Mouse (Mus musculus): ENCODE measurements at regions not wholly inside any gene's neighbourhood (a gene's known extent, or its start where the extent isn't known, plus 50 kb on each side); places are given as distances from the start of the nearest gene placed in this dataset.

GRCm38 (mm10) chr3:101708821-101709220, 104.3 kb upstream of the Atp1a1 start:
- H3K27me3 ChIP-seq (ENCODE audit: control insufficient read depth, insufficient read depth, low read length) = no peaks in the 10 kb centered on the region
- peak overlapping the region; percentile 63 to 78 for H3K27ac ChIP-seq (replicated peaks in 1 of 2; ENCODE audit: control insufficient read depth in 1 of 2, insufficient read depth in 1 of 2, low read depth in 2 of 2, low read length in 2 of 2)
- ATAC-seq (ENCODE audit: insufficient number of reproducible peaks, insufficient read depth, low FRiP score, low read depth) = no peak
- peaks cover 57 to 75% of the 10 kb centered on the region in 2 experiments for H3K4me1 ChIP-seq (ENCODE audit: control insufficient read depth in 2 of 2, insufficient read depth in 2 of 2, low read length in 2 of 2)
- WGBS = 73% methylated on average over 8 of the region's 8 CpGs
- H3K36me3 ChIP-seq (ENCODE audit: control insufficient read depth, insufficient read depth, low read length) = no peaks in the 10 kb centered on the region
- no peaks in the 10 kb centered on the region for H3K9me3 ChIP-seq (ENCODE audit: control insufficient read depth, low read length)
- H3K9ac ChIP-seq (ENCODE audit: low read length) = 0 out of 2 replicates have a peak overlapping the region, but pooled peaks have one; percentile 27
- H3K4me3 ChIP-seq (ENCODE audit: control insufficient read depth in 1 of 2, insufficient read depth in 1 of 2, low read depth in 1 of 2, low read length in 2 of 2) = no peak overlapping the region
- H3K4me2 ChIP-seq (ENCODE audit: low read length) = no peak overlapping the region

- peak overlapping the region; percentile 58 for H3K9ac ChIP-seq (ENCODE audit: low read length)
- no peak overlapping the region for H3K4me3 ChIP-seq (ENCODE audit: control insufficient read depth in 1 of 2, insufficient read depth in 1 of 2, low read depth in 1 of 2, low read length in 2 of 2)
- H3K4me2 ChIP-seq (ENCODE audit: low read length) = peak overlapping the region; percentile 6
- H3K36me3 ChIP-seq (ENCODE audit: control insufficient read depth, insufficient read depth, low read length) = no peaks in the 10 kb centered on the region
- peaks cover 48 to 66% of the 10 kb centered on the region in 2 experiments for H3K4me1 ChIP-seq (ENCODE audit: control insufficient read depth in 2 of 2, insufficient read depth in 2 of 2, low read length in 2 of 2)
- ATAC-seq (ENCODE audit: insufficient number of reproducible peaks, insufficient read depth, low FRiP score, low read depth) = peak; percentile 49; the same call in 1 of the 2 replicates
- WGBS = 14% methylated on average over 9 of the region's 9 CpGs
- no peaks in the 10 kb centered on the region for H3K27me3 ChIP-seq (ENCODE audit: control insufficient read depth, insufficient read depth, low read length)
- peak overlapping the region; percentile 87 to 92 for H3K27ac ChIP-seq (replicated peaks in 1 of 2; ENCODE audit: control insufficient read depth in 1 of 2, insufficient read depth in 1 of 2, low read depth in 2 of 2, low read length in 2 of 2)
- no peaks in the 10 kb centered on the region for H3K9me3 ChIP-seq (ENCODE audit: control insufficient read depth, low read length)
Measured at GRCm38 (mm10) chr3:101704919-101705318, 100.4 kb upstream of the Atp1a1 start.

GRCm38 (mm10) chr3:101704326-101704725, 99.8 kb upstream of the Atp1a1 start:
- Histone ChIP-seq H3K4me2 (ENCODE audit: low read length) (no peak overlapping the region), H3K9me3 (ENCODE audit: control insufficient read depth, low read length) (no peaks in the 10 kb centered on the region), H3K4me1 (ENCODE audit: control insufficient read depth in 2 of 2, insufficient read depth in 2 of 2, low read length in 2 of 2) (peaks cover 44 to 62% of the 10 kb centered on the region in 2 experiments), H3K36me3 (ENCODE audit: control insufficient read depth, insufficient read depth, low read length) (no peaks in the 10 kb centered on the region), H3K27me3 (ENCODE audit: control insufficient read depth, insufficient read depth, low read length) (no peaks in the 10 kb centered on the region), H3K27ac (replicated peaks in 1 of 2; ENCODE audit: control insufficient read depth in 1 of 2, insufficient read depth in 1 of 2, low read depth in 2 of 2, low read length in 2 of 2) (peak overlapping the region; percentile 47 to 92), H3K4me3 (ENCODE audit: control insufficient read depth in 1 of 2, insufficient read depth in 1 of 2, low read depth in 1 of 2, low read length in 2 of 2) (no peak overlapping the region), H3K9ac (ENCODE audit: low read length) (no peak overlapping the region)
- ATAC-seq (ENCODE audit: insufficient number of reproducible peaks, insufficient read depth, low FRiP score, low read depth) = no peak
- WGBS = 83% methylated on average over 5 of the region's 5 CpGs

GRCm38 (mm10) chr3:101701763-101702173, 97.3 kb upstream of the Atp1a1 start:
- H3K27ac ChIP-seq (replicated peaks in 1 of 2; ENCODE audit: control insufficient read depth in 1 of 2, insufficient read depth in 1 of 2, low read depth in 2 of 2, low read length in 2 of 2) = peak overlapping the region; percentile 74 to 82
- no peaks in the 10 kb centered on the region for H3K36me3 ChIP-seq (ENCODE audit: control insufficient read depth, insufficient read depth, low read length)
- no peak overlapping the region for H3K4me2 ChIP-seq (ENCODE audit: low read length)
- no peaks in the 10 kb centered on the region for H3K27me3 ChIP-seq (ENCODE audit: control insufficient read depth, insufficient read depth, low read length)
- ATAC-seq (ENCODE audit: insufficient number of reproducible peaks, insufficient read depth, low FRiP score, low read depth) = no peak
- WGBS = 46% methylated on average over 1 of the region's 1 CpGs
- peaks cover 39 to 52% of the 10 kb centered on the region in 2 experiments for H3K4me1 ChIP-seq (ENCODE audit: control insufficient read depth in 2 of 2, insufficient read depth in 2 of 2, low read length in 2 of 2)
- no peak overlapping the region for H3K9ac ChIP-seq (ENCODE audit: low read length)
- no peak overlapping the region for H3K4me3 ChIP-seq (ENCODE audit: control insufficient read depth in 1 of 2, insufficient read depth in 1 of 2, low read depth in 1 of 2, low read length in 2 of 2)
- H3K9me3 ChIP-seq (ENCODE audit: control insufficient read depth, low read length) = 0 out of 2 replicates have a peak, but pooled peaks cover 3% of the 10 kb centered on the region

GRCm38 (mm10) chr3:101700974-101701610, 96.6 kb upstream of the Atp1a1 start:
- Histone ChIP-seq H3K4me3 (ENCODE audit: control insufficient read depth in 1 of 2, insufficient read depth in 1 of 2, low read depth in 1 of 2, low read length in 2 of 2) (no peak overlapping the region), H3K4me2 (ENCODE audit: low read length) (peak overlapping the region; percentile 18; the same call in 1 of the 2 replicates), H3K4me1 (ENCODE audit: control insufficient read depth in 2 of 2, insufficient read depth in 2 of 2, low read length in 2 of 2) (peaks cover 39 to 52% of the 10 kb centered on the region in 2 experiments), H3K27me3 (ENCODE audit: control insufficient read depth, insufficient read depth, low read length) (no peaks in the 10 kb centered on the region), H3K27ac (replicated peaks in 1 of 2; ENCODE audit: control insufficient read depth in 1 of 2, insufficient read depth in 1 of 2, low read depth in 2 of 2, low read length in 2 of 2) (peak overlapping the region; percentile 74 to 82), H3K9ac (ENCODE audit: low read length) (peak overlapping the region; percentile 55), H3K36me3 (ENCODE audit: control insufficient read depth, insufficient read depth, low read length) (no peaks in the 10 kb centered on the region), H3K9me3 (ENCODE audit: control insufficient read depth, low read length) (0 out of 2 replicates have a peak, but pooled peaks cover 4% of the 10 kb centered on the region)
- ATAC-seq (ENCODE audit: insufficient number of reproducible peaks, insufficient read depth, low FRiP score, low read depth) = peak; percentile 44; the same call in 1 of the 2 replicates
- 24% methylated on average over 10 of the region's 10 CpGs for WGBS

GRCm38 (mm10) chr3:101699929-101700681, 95.6 kb upstream of the Atp1a1 start:
- 62% methylated on average over 12 of the region's 12 CpGs for WGBS
- Histone ChIP-seq H3K9me3 (ENCODE audit: control insufficient read depth, low read length) (0 out of 2 replicates have a peak, but pooled peaks cover 4% of the 10 kb centered on the region), H3K27me3 (ENCODE audit: control insufficient read depth, insufficient read depth, low read length) (no peaks in the 10 kb centered on the region), H3K4me3 (ENCODE audit: control insufficient read depth in 1 of 2, insufficient read depth in 1 of 2, low read depth in 1 of 2, low read length in 2 of 2) (no peak overlapping the region), H3K4me2 (ENCODE audit: low read length) (no peak overlapping the region), H3K9ac (ENCODE audit: low read length) (peak overlapping the region; percentile 55), H3K4me1 (ENCODE audit: control insufficient read depth in 2 of 2, insufficient read depth in 2 of 2, low read length in 2 of 2) (peaks cover 29 to 42% of the 10 kb centered on the region in 2 experiments), H3K27ac (replicated peaks in 1 of 2; ENCODE audit: control insufficient read depth in 1 of 2, insufficient read depth in 1 of 2, low read depth in 2 of 2, low read length in 2 of 2) (peak overlapping the region; percentile 74 to 82; a peak in 2 of 4 replicates), H3K36me3 (ENCODE audit: control insufficient read depth, insufficient read depth, low read length) (no peaks in the 10 kb centered on the region)
- no peak for ATAC-seq (ENCODE audit: insufficient number of reproducible peaks, insufficient read depth, low FRiP score, low read depth)

- Histone ChIP-seq H3K36me3 (ENCODE audit: control insufficient read depth, insufficient read depth, low read length) (no peaks in the 10 kb centered on the region), H3K4me1 (ENCODE audit: control insufficient read depth in 2 of 2, insufficient read depth in 2 of 2, low read length in 2 of 2) (peaks cover 20 to 21% of the 10 kb centered on the region in 2 experiments), H3K27me3 (ENCODE audit: control insufficient read depth, insufficient read depth, low read length) (no peaks in the 10 kb centered on the region), H3K27ac (replicated peaks in 1 of 2; ENCODE audit: control insufficient read depth in 1 of 2, insufficient read depth in 1 of 2, low read depth in 2 of 2, low read length in 2 of 2) (no peak overlapping the region), H3K4me2 (ENCODE audit: low read length) (no peak overlapping the region), H3K9me3 (ENCODE audit: control insufficient read depth, low read length) (0 out of 2 replicates have a peak, but pooled peaks cover 4% of the 10 kb centered on the region), H3K4me3 (ENCODE audit: control insufficient read depth in 1 of 2, insufficient read depth in 1 of 2, low read depth in 1 of 2, low read length in 2 of 2) (no peak overlapping the region), H3K9ac (ENCODE audit: low read length) (no peak overlapping the region)
- WGBS = 89% methylated on average over 2 of the region's 2 CpGs
- no peak for ATAC-seq (ENCODE audit: insufficient number of reproducible peaks, insufficient read depth, low FRiP score, low read depth)
Measured at GRCm38 (mm10) chr3:101696832-101697231, 92.3 kb upstream of the Atp1a1 start.
